Mouse (Mus musculus): ENCODE results near the gene Zfp710.

- TF ChIP-seq CTCF (IDR thresholded peaks at IDR 0.05; ENCODE audit: control insufficient read depth, insufficient read depth, low read length): no peak
- TF ChIP-seq POLR2A (IDR thresholded peaks at IDR 0.05; ENCODE audit: borderline replicate concordance, control insufficient read depth, low read depth, low read length): no peak
These were observed 25.1 kb downstream of the Zfp710 start for GRCm38 (mm10) chr7:80049746-80050145.

All from bone marrow, adult 2 months (tissue).